ENCODE assay signal across 20 mouse cellular contexts in genomic region chr3:121584317-121584716, GRCm38 (mm10). TPM values are rescaled to one million over a fixed set of nuclear protein-coding genes. Genes with fewer than 3 reads are reported as not detected.
DNase-seq lines count a peak whose midpoint lies in the region; ATAC-seq and TF ChIP-seq lines count a peak whose summit lies in the region.
"Had no signal": no experiment of that assay in that cellular context is flagged by ENCODE, and none has a peak within 500 bp of the region (broad histone marks: within the 10 kb centered on the region; RNA-seq: fewer than 3 reads in every experiment).

No protein-coding gene starts in this region.

- no peak overlapping the region for H3K9ac ChIP-seq in lung, postnatal 0 days (replicated peaks; ENCODE audit: low read depth)
- H3K9ac ChIP-seq in stomach, postnatal 0 days (ENCODE audit: low read length): no peak overlapping the region
- H3K9ac ChIP-seq in midbrain, postnatal 0 days (replicated peaks; ENCODE audit: low read length, poor library complexity, severe bottlenecking): no peak overlapping the region
- H3K9ac ChIP-seq: liver, embryonic 14.5 days; neural tube, embryonic 12.5 days had no signal

- no peaks in the 10 kb centered on the region for H3K27me3 ChIP-seq in lung, postnatal 0 days (replicated peaks; ENCODE audit: insufficient read depth, low read length)
- no peaks in the 10 kb centered on the region for H3K27me3 ChIP-seq in limb, embryonic 10.5 days (ENCODE audit: low read depth, poor library complexity, severe bottlenecking)
- no peaks in the 10 kb centered on the region for H3K27me3 ChIP-seq in stomach, postnatal 0 days (ENCODE audit: control insufficient read depth, insufficient read depth, low read length)
- no peaks in the 10 kb centered on the region for H3K27me3 ChIP-seq in midbrain, postnatal 0 days (ENCODE audit: insufficient read depth, low read length)
- H3K27me3 ChIP-seq: neural tube, embryonic 12.5 days had no signal

- H3K27ac ChIP-seq in gastrocnemius, adult 2 months: peak overlapping the region; percentile 24; the same call in 1 of the 2 replicates
- peak overlapping the region; percentile 39 for H3K27ac ChIP-seq in lung, postnatal 0 days (ENCODE audit: low read length)
- 0 out of 2 replicates have a peak overlapping the region, but pooled peaks have one; percentile 7 for H3K27ac ChIP-seq in limb, embryonic 10.5 days
- H3K27ac ChIP-seq in stomach, postnatal 0 days (replicated peaks): 0 out of 2 replicates have a peak overlapping the region, but pooled peaks have one; percentile 58
- H3K27ac ChIP-seq in midbrain, postnatal 0 days (ENCODE audit: low read depth, low read length): no peak overlapping the region
- H3K27ac ChIP-seq: hindbrain, postnatal 0 days; liver, embryonic 14.5 days; macrophage; midbrain, embryonic 10.5 days; neural tube, embryonic 12.5 days had no signal

- no peaks in the 10 kb centered on the region for H3K36me3 ChIP-seq in lung, postnatal 0 days (ENCODE audit: insufficient read depth, low read length)
- H3K36me3 ChIP-seq in limb, embryonic 10.5 days: no peaks in the 10 kb centered on the region
- H3K36me3 ChIP-seq in stomach, postnatal 0 days (ENCODE audit: control insufficient read depth, insufficient read depth, low read length): no peaks in the 10 kb centered on the region
- H3K36me3 ChIP-seq in midbrain, postnatal 0 days (ENCODE audit: insufficient read depth, low read length): no peaks in the 10 kb centered on the region
- H3K36me3 ChIP-seq: G1E; midbrain, embryonic 10.5 days; neural tube, embryonic 12.5 days had no signal

- no peak for DNase-seq in gastrocnemius, adult 2 months
- DNase-seq in gastrocnemius, postnatal 4 days (ENCODE audit: low spot score in 2 of 2): no peak
- DNase-seq in lung, postnatal 0 days (ENCODE audit: low spot score): peak; percentile 88
- no peak for DNase-seq in lung, postnatal 4 days
- DNase-seq in limb, embryonic 10.5 days (ENCODE audit: low spot score): no peak
- no peak for DNase-seq in stomach, postnatal 0 days (ENCODE audit: low spot score)
- DNase-seq in midbrain, postnatal 0 days (ENCODE audit: low spot score): no peak
- DNase-seq in layer of hippocampus, adult 9-10 months (ENCODE audit: low spot score): no peak
- DNase-seq: cerebellum, adult 2 months; kidney, adult 9 months; thymus, adult 2 months had no signal

- TF ChIP-seq CTCF in gastrocnemius, adult 2 months (IDR thresholded peaks at IDR 0.05): no peak
- TF ChIP-seq CTCF in lung, postnatal 0 days (IDR thresholded peaks at IDR 0.05): no peak
- no peak for TF ChIP-seq CTCF in stomach, postnatal 0 days (IDR thresholded peaks at IDR 0.05; ENCODE audit: low read depth)
- TF ChIP-seq CTCF in midbrain, postnatal 0 days (IDR thresholded peaks at IDR 0.05): no peak

- H3K9me3 ChIP-seq in lung, postnatal 0 days (ENCODE audit: low read length): no peaks in the 10 kb centered on the region
- no peaks in the 10 kb centered on the region for H3K9me3 ChIP-seq in limb, embryonic 10.5 days (replicated peaks)
- no peaks in the 10 kb centered on the region for H3K9me3 ChIP-seq in stomach, postnatal 0 days (ENCODE audit: control insufficient read depth, low read length)
- H3K9me3 ChIP-seq in midbrain, postnatal 0 days (ENCODE audit: low read length): no peaks in the 10 kb centered on the region
- H3K9me3 ChIP-seq: G1E; midbrain, embryonic 10.5 days; neural tube, embryonic 12.5 days had no signal

- intact Hi-C loops in gastrocnemius, adult 2 months (cut with DNase I): no loop called here

- H3K4me2 ChIP-seq in lung, postnatal 0 days (replicated peaks; ENCODE audit: low read depth, low read length): no peak overlapping the region
- no peak overlapping the region for H3K4me2 ChIP-seq in stomach, postnatal 0 days (replicated peaks; ENCODE audit: low read depth)
- H3K4me2 ChIP-seq in midbrain, postnatal 0 days (ENCODE audit: low read depth, low read length, poor library complexity, severe bottlenecking): no peak overlapping the region
- H3K4me2 ChIP-seq: neural tube, embryonic 12.5 days had no signal

- 0 out of 2 replicates have a peak, but pooled peaks cover 2% of the 10 kb centered on the region for H3K4me1 ChIP-seq in lung, postnatal 0 days (ENCODE audit: insufficient read depth, low read depth, low read length)
- peaks cover 38% of the 10 kb centered on the region for H3K4me1 ChIP-seq in limb, embryonic 10.5 days
- 0 out of 2 replicates have a peak, but pooled peaks cover 2% of the 10 kb centered on the region for H3K4me1 ChIP-seq in stomach, postnatal 0 days (replicated peaks; ENCODE audit: control insufficient read depth, insufficient read depth)
- no peaks in the 10 kb centered on the region for H3K4me1 ChIP-seq in midbrain, postnatal 0 days (ENCODE audit: insufficient read depth, low read length)

- peak; percentile 69 for ATAC-seq in lung, postnatal 0 days
- 0 out of 2 replicates have a peak, but pooled peaks have one; percentile 7 for ATAC-seq in stomach, postnatal 0 days (ENCODE audit: low FRiP score, low TSS enrichment)
- ATAC-seq in midbrain, postnatal 0 days (ENCODE audit: low FRiP score): no peak
- ATAC-seq: hindbrain, postnatal 0 days had no signal

- TF ChIP-seq EP300 in lung, postnatal 0 days (IDR thresholded peaks at IDR 0.05): no peak
- TF ChIP-seq EP300 in stomach, postnatal 0 days (optimal IDR thresholded peaks at IDR 0.05): no peak

- H3K4me3 ChIP-seq in gastrocnemius, adult 2 months: no peak overlapping the region
- H3K4me3 ChIP-seq in lung, postnatal 0 days (ENCODE audit: low read depth, low read length): no peak overlapping the region
- H3K4me3 ChIP-seq in limb, embryonic 10.5 days: no peak overlapping the region
- no peak overlapping the region for H3K4me3 ChIP-seq in stomach, postnatal 0 days (ENCODE audit: low read depth, low read length)
- no peak overlapping the region for H3K4me3 ChIP-seq in midbrain, postnatal 0 days (ENCODE audit: low read depth, low read length)
- H3K4me3 ChIP-seq: midbrain, embryonic 10.5 days; neural tube, embryonic 12.5 days had no signal

RNA-seq across cellular contexts. Expression of gene Slc44a3, which starts 52.1 kb away (rescaled TPM):
- not detected for total RNA-seq in gastrocnemius, adult 2 months (2021)
- total RNA-seq in gastrocnemius, postnatal 4 days (2021): under 1 TPM; 0.76 to 0.88 TPM
- 45.4 and 48.7 TPM in 2 replicates for polyA plus RNA-seq in lung, postnatal 0 days (2015; fragmentation: Nextera tagmentation; extraction: Ambion mirVana)
- 0.23 and 0.53 TPM in 2 replicates for polyA plus RNA-seq in limb, embryonic 10.5 days (2016; fragmentation: Nextera tagmentation; extraction: Ambion mirVana)
- polyA plus RNA-seq in stomach, postnatal 0 days (2015; fragmentation: Nextera tagmentation; extraction: Ambion mirVana): 42.7 and 44.8 TPM in 2 replicates
- total RNA-seq in midbrain, postnatal 0 days (2014; rRNA removed): 0.22 and 0.61 TPM in 2 replicates
- 0.47 and 0.48 TPM in 2 replicates for polyA plus RNA-seq in midbrain, postnatal 0 days (2015; fragmentation: Nextera tagmentation; extraction: Ambion mirVana)
- total RNA-seq: hematopoietic stem cell, adult 5-6 weeks; layer of hippocampus, postnatal 14 days; monocyte, adult 5-6 weeks had no signal
- polyA plus RNA-seq: G1E, macrophage had no signal

Comparison
In these comparisons a context has a peak if more than half of its experiments do, and no peak if none do; other contexts are left out.
1. RNA of gene Slc44a3, which starts 52.1 kb away (polyA plus RNA-seq): 45.4 to 48.7 TPM in lung, postnatal 0 days and 42.7 to 44.8 TPM in stomach, postnatal 0 days; 0.23 to 0.53 TPM in limb, embryonic 10.5 days and 0.47 to 0.48 TPM in midbrain, postnatal 0 days; every median in the first group is over 10 times any median in the second.